Comparison of ENCODE assay signal across 34 mouse cellular contexts in genomic region chr7:75694777-75695176, GRCm38 (mm10).
"Had no signal": no experiment of that assay in that cellular context is flagged by ENCODE, and none has a peak within 500 bp of the region (broad histone marks: within the 10 kb centered on the region; RNA-seq: fewer than 3 reads in every experiment).

No protein-coding gene starts in this region.

- H3K9ac ChIP-seq: heart, embryonic 12.5 days; heart, embryonic 13.5 days; heart, embryonic 15.5 days; hindbrain, embryonic 12.5 days; hindbrain, embryonic 13.5 days; hindbrain, embryonic 14.5 days; hindbrain, embryonic 15.5 days; intestine, embryonic 15.5 days; kidney, embryonic 15.5 days had no signal

- H3K27me3 ChIP-seq: heart, embryonic 12.5 days; heart, embryonic 13.5 days; heart, embryonic 15.5 days; hindbrain, embryonic 12.5 days; hindbrain, embryonic 13.5 days; hindbrain, embryonic 15.5 days; intestine, embryonic 15.5 days; kidney, embryonic 15.5 days had no signal

- H3K4me3 ChIP-seq: heart, embryonic 10.5 days; heart, embryonic 12.5 days; heart, embryonic 13.5 days; heart, embryonic 15.5 days; hindbrain, embryonic 10.5 days; hindbrain, embryonic 12.5 days; hindbrain, embryonic 13.5 days; hindbrain, embryonic 15.5 days; intestine, embryonic 15.5 days; kidney, embryonic 15.5 days; layer of hippocampus, adult 2 months had no signal

- ATAC-seq: hindbrain, embryonic 16.5 days; hindbrain, postnatal 0 days; inflammation-experienced regulatory T-cells, adult 6 months; intestine, embryonic 15.5 days; intestine, embryonic 16.5 days; intestine, postnatal 0 days had no signal

- H3K4me1 ChIP-seq: heart, embryonic 10.5 days; heart, embryonic 12.5 days; heart, embryonic 13.5 days; heart, embryonic 15.5 days; hindbrain, embryonic 10.5 days; hindbrain, embryonic 12.5 days; hindbrain, embryonic 13.5 days; hindbrain, embryonic 15.5 days; intestine, embryonic 15.5 days; kidney, embryonic 15.5 days had no signal

- H3K36me3 ChIP-seq: hindbrain, embryonic 12.5 days; hindbrain, embryonic 15.5 days had no signal

- DNase-seq: heart, postnatal 14 days; heart, postnatal 36 days; heart, postnatal 4 days; kidney, adult 11 months; kidney, adult 18-20 months; kidney, adult 2 months; kidney, adult 8-10 months; kidney, adult 9 months; kidney, postnatal 10 days; kidney, postnatal 14 days; kidney, postnatal 25 days; kidney, postnatal 36 days; kidney, postnatal 4 days; layer of hippocampus, adult 9-11 months; layer of hippocampus, postnatal 36 days had no signal

- H3K27ac ChIP-seq: heart, embryonic 10.5 days; heart, embryonic 13.5 days; heart, embryonic 15.5 days; hindbrain, embryonic 10.5 days; hindbrain, embryonic 12.5 days; hindbrain, embryonic 13.5 days; hindbrain, embryonic 14.5 days; hindbrain, embryonic 15.5 days; hindbrain, postnatal 0 days; intestine, embryonic 15.5 days; kidney, embryonic 15.5 days; kidney, postnatal 0 days; layer of hippocampus, adult 2 months had no signal

- H3K4me2 ChIP-seq: heart, embryonic 11.5 days; heart, embryonic 12.5 days; heart, embryonic 13.5 days; heart, embryonic 15.5 days; hindbrain, embryonic 12.5 days; hindbrain, embryonic 13.5 days; hindbrain, embryonic 14.5 days; hindbrain, embryonic 15.5 days; intestine, embryonic 15.5 days; kidney, embryonic 15.5 days had no signal

- H3K9me3 ChIP-seq: heart, embryonic 10.5 days; heart, embryonic 12.5 days; heart, embryonic 13.5 days; heart, embryonic 15.5 days; hindbrain, embryonic 10.5 days; hindbrain, embryonic 12.5 days; hindbrain, embryonic 13.5 days; hindbrain, embryonic 15.5 days; intestine, embryonic 15.5 days; kidney, embryonic 15.5 days had no signal
